Mouse (Mus musculus) bone marrow, adult 2 months (tissue): Measurements from ENCODE around the gene Pno1. TPM values are rescaled to one million over a fixed set of nuclear protein-coding genes. Genes with fewer than 3 reads are reported as not detected.
"Not testable (repeated sequence)": the region's sequence is repeated elsewhere in the genome, so short reads cannot be mapped to it uniquely, and the experiment has no call there.

Experiments
- H3K27ac ChIP-seq: fragments of 200-500 bp; 2 replicates; pipeline ENCODE4 v1.5.1; 2012; ENCODE audit warnings: low read depth, mild to moderate bottlenecking, control low read depth, inconsistent platforms, low read length; ENCODE audit not compliant: control insufficient read depth, poor library complexity, insufficient read depth
- H3K4me1 ChIP-seq: fragments of 200-500 bp; 2 replicates; pipeline ENCODE4 v1.6.1; 2011; ENCODE audit warnings: low read length; ENCODE audit not compliant: control insufficient read depth, insufficient read depth
- H3K4me3 ChIP-seq: fragments of 200-500 bp; replicated peaks from 2 replicates; pipeline ENCODE3; 2011; ENCODE audit warnings: mild to moderate bottlenecking, low read depth, low read length, control low read depth; ENCODE audit not compliant: control insufficient read depth
- CTCF ChIP-seq: fragments of 200-500 bp; IDR thresholded peaks from 2 replicates; pipeline ENCODE4 v1.5.1; 2011; ENCODE audit warnings: low read length, control low read depth; ENCODE audit not compliant: control insufficient read depth, insufficient read depth
- POLR2A ChIP-seq: fragments of 200-500 bp; IDR thresholded peaks from 2 replicates; pipeline ENCODE4 v1.6.1; 2011; ENCODE audit warnings: low read depth, mild to moderate bottlenecking, control low read depth, low read length, borderline replicate concordance; ENCODE audit not compliant: control insufficient read depth
- WGBS: fragments of 180-500 bp; shearing (Covaris S2); methylation state at CpG from one replicate; pipeline ENCODE4 v1.1.7; 2018; 5-methylcytosine and 5-hydroxymethylcytosine counted together
- polyA plus RNA-seq: library from polyadenylated mRNA; stranded (reverse); fragments of >200 nt; gene quantifications from 2 replicates; pipeline ENCODE4 v1.2.4, GENCODE M21; 2011; ENCODE audit warnings: low replicate concordance; ENCODE audit not compliant: missing spikeins, insufficient read depth, insufficient read length

Pno1 gene
- 9.6 and 28.6 TPM in 2 replicates for polyA plus RNA-seq

- under 1% methylated on average over 65 of the region's 65 CpGs for WGBS
- no peaks in the 10 kb centered on the region for H3K4me1 ChIP-seq
- TF ChIP-seq CTCF, result no peak
- peak; percentile 62; the same call in 1 of the 2 replicates for TF ChIP-seq POLR2A
- H3K4me3 ChIP-seq, result peak within 1 kb of the TSS; percentile 77
- H3K27ac ChIP-seq, result peak within 1 kb of the TSS; percentile 84
Observed at GRCm38 (mm10) chr11:17211258-17212140, at the start of gene Pno1. TSS of gene Pno1 (minus strand) at chr11:17211568.

GRCm38 (mm10) chr11:17257861-17258260 lies 46.5 kb upstream of the Pno1 start:
- Histone ChIP-seq H3K4me3 (peak overlapping the region; percentile 79), H3K27ac (peak overlapping the region; percentile 74), H3K4me1 (no peaks in the 10 kb centered on the region)
- TF ChIP-seq POLR2A, result no peak
- no peak for TF ChIP-seq CTCF
- WGBS, result under 1% methylated on average over 17 of the region's 17 CpGs

- peak within 1 kb of the TSS; percentile 79 for H3K4me3 ChIP-seq
- under 1% methylated on average over 33 of the region's 33 CpGs for WGBS
- H3K4me1 ChIP-seq, result no peaks in the 10 kb centered on the region
- TF ChIP-seq CTCF, result no peak
- peak; percentile 78; the same call in 1 of the 2 replicates for TF ChIP-seq POLR2A
- H3K27ac ChIP-seq, result peak within 1 kb of the TSS; percentile 74
Observed at GRCm38 (mm10) chr11:17257443-17257842, 46.1 kb upstream of the Pno1 start, which contains the start of gene C1d. TSS of gene C1d (plus strand) at chr11:17257579.

- H3K27ac ChIP-seq, result no peak overlapping the region
- H3K4me3 ChIP-seq, result peak overlapping the region; percentile 10
- WGBS, result 54% methylated on average over 8 of the region's 8 CpGs
- no peak for TF ChIP-seq POLR2A
- no peak for TF ChIP-seq CTCF
- no peaks in the 10 kb centered on the region for H3K4me1 ChIP-seq
Observed at GRCm38 (mm10) chr11:17256813-17257365, 45.5 kb upstream of the Pno1 start.

- TF ChIP-seq CTCF (no peak), POLR2A (no peak)
- Histone ChIP-seq H3K4me1 (no peaks in the 10 kb centered on the region), H3K27ac (no peak overlapping the region), H3K4me3 (no peak overlapping the region)
Observed at GRCm38 (mm10) chr11:17248715-17249114, 37.3 kb upstream of the Pno1 start.

GRCm38 (mm10) chr11:17238598-17238997 lies 27.2 kb upstream of the Pno1 start:
- not testable (repeated sequence) for H3K4me1 ChIP-seq, H3K4me3 ChIP-seq, H3K27ac ChIP-seq
- 84% methylated on average over 5 of the region's 5 CpGs for WGBS

GRCm38 (mm10) chr11:17236449-17237037 lies 25.2 kb upstream of the Pno1 start:
- TF ChIP-seq CTCF (no peak), POLR2A (no peak)
- WGBS, result 33% methylated on average over 5 of the region's 5 CpGs
- Histone ChIP-seq H3K27ac (no peak overlapping the region), H3K4me1 (no peaks in the 10 kb centered on the region), H3K4me3 (no peak overlapping the region)

GRCm38 (mm10) chr11:17232792-17233191 lies 21.4 kb upstream of the Pno1 start:
- H3K4me3 ChIP-seq, result no peak overlapping the region
- 87% methylated on average over 5 of the region's 5 CpGs for WGBS
- H3K4me1 ChIP-seq, result no peaks in the 10 kb centered on the region
- no peak for TF ChIP-seq CTCF
- TF ChIP-seq POLR2A, result no peak
- no peak overlapping the region for H3K27ac ChIP-seq
